Mouse (Mus musculus): Measurements from ENCODE around the gene Vmp1.

DNA sequence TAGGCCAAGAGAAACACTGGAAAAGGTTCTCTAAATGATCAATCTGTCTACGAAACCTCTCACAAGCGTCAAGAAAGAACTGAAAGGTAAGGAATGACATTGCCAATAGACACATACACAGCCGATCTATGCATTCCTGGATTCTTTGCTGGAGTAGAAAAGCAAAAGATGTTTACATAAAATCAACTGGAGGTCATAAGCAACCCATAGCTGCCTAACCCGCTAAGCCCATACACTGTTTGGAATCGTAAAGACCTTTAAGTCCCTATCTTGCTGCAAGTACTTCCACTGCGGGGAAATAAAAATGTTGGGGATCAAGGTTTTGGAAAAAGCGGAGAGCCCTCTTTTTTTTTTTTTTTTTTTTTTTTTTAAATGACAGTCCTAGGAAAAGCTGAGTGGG is 775 bp downstream of the Vmp1 start:
- TF ChIP-seq CTCF (IDR thresholded peaks at IDR 0.05; ENCODE audit: low read depth) (no peak), EP300 (optimal IDR thresholded peaks at IDR 0.05) (no peak)

All from stomach, postnatal 0 days (tissue).